Mouse (Mus musculus) embryonic fibroblast, embryonic 13.5 days (primary cell): ENCODE results near the gene Prdm15. TPM values are rescaled to one million over a fixed set of nuclear protein-coding genes. Genes with fewer than 3 reads are reported as not detected.

ENCODE experiments used
- H3K27ac ChIP-seq: 2 replicates; pipeline ENCODE4 v1.5.1; 2012; ENCODE audit warnings: low read length, control low read depth, inconsistent platforms; ENCODE audit not compliant: insufficient read depth
- H3K4me1 ChIP-seq: 2 replicates; pipeline ENCODE4 v1.6.1; 2011; ENCODE audit warnings: low read length; ENCODE audit not compliant: control insufficient read depth, insufficient read depth
- H3K4me3 ChIP-seq: 2 replicates; pipeline ENCODE4 v1.5.1; 2011; ENCODE audit warnings: mild to moderate bottlenecking, control low read depth, low read length; ENCODE audit not compliant: insufficient read depth
- CTCF ChIP-seq: IDR thresholded peaks from 2 replicates; pipeline ENCODE4 v1.5.1; 2011; ENCODE audit warnings: mild to moderate bottlenecking, control low read depth, low read length, moderate library complexity, borderline replicate concordance; ENCODE audit not compliant: insufficient read depth
- POLR2A ChIP-seq: IDR thresholded peaks from 2 replicates; pipeline ENCODE4 v1.6.1; 2011; ENCODE audit warnings: low read depth, mild to moderate bottlenecking, control low read depth, low read length, moderate library complexity
- polyA plus RNA-seq: library from polyadenylated mRNA; stranded (reverse); fragments of >200 nt; gene quantifications from 2 replicates; pipeline ENCODE4 v1.2.4, GENCODE M21; 2011; ENCODE audit warnings: low read depth; ENCODE audit not compliant: missing spikeins, insufficient read length

Prdm15 gene
- 8.2 and 9.8 TPM in 2 replicates for polyA plus RNA-seq

DNA sequence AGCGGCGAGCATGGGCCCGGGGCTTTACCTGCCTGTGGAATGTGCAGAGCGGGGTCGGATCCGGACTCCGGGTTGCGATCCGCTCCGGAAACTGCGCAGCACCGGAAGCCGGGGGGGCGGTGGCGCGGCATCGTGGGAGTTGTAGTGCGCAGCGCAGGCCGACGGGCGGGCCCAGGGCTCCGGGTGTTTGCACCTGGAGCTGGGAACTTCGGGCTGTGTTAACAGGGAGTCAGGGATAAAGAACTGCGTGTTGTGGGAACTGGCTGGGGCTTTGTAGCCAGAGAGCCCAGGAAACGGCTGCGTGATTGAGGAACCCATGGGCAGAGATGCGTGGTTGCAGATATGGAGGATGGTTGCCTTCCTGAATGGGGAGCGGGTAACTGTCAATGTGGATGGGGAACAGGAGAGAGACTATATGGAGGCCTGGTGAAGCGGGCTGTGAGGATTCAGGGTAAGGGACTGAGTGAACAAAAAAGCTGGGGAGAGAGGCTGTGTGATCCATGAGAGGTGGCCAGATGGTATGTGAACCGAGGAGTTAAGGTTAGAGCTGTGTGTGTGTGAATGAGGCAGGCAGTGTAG lies at the start of gene Prdm15:
Gene Prdm15, minus strand, starts transcription at position 110 of the 579 bp plus-strand sequence.
- H3K27ac ChIP-seq, result peak within 1 kb of the TSS; percentile 76
- peaks cover 4% of the 10 kb centered on the region; the same call in 1 of the 2 replicates for H3K4me1 ChIP-seq
- TF ChIP-seq POLR2A, result peak; percentile 68
- no peak for TF ChIP-seq CTCF
- H3K4me3 ChIP-seq, result peak within 1 kb of the TSS; percentile 87

GRCm38 (mm10) chr16:97897346-97898024 lies 45.8 kb upstream of the Prdm15 start:
- TF ChIP-seq POLR2A, result no peak
- Histone ChIP-seq H3K27ac (peak overlapping the region; percentile 60; the same call in 1 of the 2 replicates), H3K4me3 (no peak overlapping the region), H3K4me1 (no peaks in the 10 kb centered on the region)

DNA sequence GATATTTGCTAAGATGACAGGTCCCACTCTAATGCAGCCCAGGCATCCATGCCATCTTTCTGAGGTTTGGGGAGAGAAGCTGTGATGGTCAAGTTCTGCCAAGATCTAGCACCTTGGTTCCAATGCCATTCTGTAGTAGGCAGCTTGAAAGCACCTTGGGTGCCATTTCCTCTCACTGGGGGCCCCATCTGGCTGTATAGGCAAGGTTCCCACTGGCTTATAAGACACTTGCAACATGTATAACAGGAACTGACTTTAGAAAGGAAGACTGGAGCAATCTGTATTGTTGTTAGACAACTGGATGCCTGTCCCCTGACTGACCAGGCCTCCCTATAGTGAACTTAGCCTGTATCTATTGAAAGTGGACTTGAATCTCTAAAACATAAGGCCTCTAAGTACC lies 36.1 kb upstream of the Prdm15 start:
- no peaks in the 10 kb centered on the region for H3K4me1 ChIP-seq
- TF ChIP-seq POLR2A (no peak), CTCF (no peak)
- H3K27ac ChIP-seq, result no peak overlapping the region
- H3K4me3 ChIP-seq, result no peak overlapping the region

GRCm38 (mm10) chr16:97883696-97884095 lies 32.0 kb upstream of the Prdm15 start:
- Histone ChIP-seq H3K4me3 (no peak overlapping the region), H3K4me1 (no peaks in the 10 kb centered on the region), H3K27ac (no peak overlapping the region)
- TF ChIP-seq POLR2A (no peak), CTCF (no peak)

DNA sequence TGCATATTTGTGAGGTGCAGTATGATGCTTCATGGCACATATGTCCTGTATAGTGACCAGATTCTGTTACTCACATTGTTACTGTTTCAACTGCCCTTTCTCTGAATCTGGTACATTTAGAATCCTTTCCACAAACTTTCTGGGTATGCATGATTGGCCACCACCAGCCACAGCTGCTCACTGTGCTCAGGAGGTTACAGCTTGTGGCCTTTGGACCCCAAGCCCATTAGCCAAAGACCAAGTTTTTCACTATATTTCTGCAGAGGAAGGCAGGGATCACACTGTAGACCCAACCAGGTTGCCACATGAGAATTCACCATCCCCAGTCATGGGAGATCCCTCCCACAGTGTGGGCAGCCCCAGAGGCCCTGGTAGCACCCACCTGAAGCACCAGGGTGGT lies 31.2 kb upstream of the Prdm15 start:
- no peak overlapping the region for H3K4me3 ChIP-seq
- TF ChIP-seq POLR2A (no peak), CTCF (no peak)
- H3K27ac ChIP-seq, result no peak overlapping the region
- H3K4me1 ChIP-seq, result no peaks in the 10 kb centered on the region

- Histone ChIP-seq H3K27ac (no peak overlapping the region), H3K4me3 (no peak overlapping the region)
Observed at GRCm38 (mm10) chr16:97879134-97879533, 27.5 kb upstream of the Prdm15 start.

DNA sequence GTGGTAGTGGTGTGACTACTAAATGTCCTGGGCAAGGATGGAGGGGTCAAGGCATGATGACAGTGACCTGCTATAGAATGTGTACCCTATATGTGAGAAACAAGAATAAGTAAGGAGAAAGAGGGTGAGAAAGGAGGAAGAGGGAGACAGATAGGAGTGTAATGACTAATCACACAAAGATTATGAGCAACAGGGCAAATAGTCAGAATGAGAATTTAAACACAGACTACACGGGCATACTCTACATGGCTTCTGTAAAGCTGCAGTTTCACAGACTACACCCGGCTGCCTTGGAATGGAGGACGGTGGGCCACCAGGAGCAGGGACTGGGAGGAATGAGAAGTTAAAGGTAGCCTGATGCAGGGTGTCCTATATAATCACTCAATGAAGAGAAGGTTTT lies 25.9 kb upstream of the Prdm15 start:
- H3K4me3 ChIP-seq, result no peak overlapping the region
- TF ChIP-seq POLR2A (no peak), CTCF (no peak)
- no peaks in the 10 kb centered on the region for H3K4me1 ChIP-seq
- H3K27ac ChIP-seq, result no peak overlapping the region

More at GRCm38 (mm10) chr16:97879134-97879533, 27.5 kb upstream of the Prdm15 start:
- H3K4me1 ChIP-seq, result no peaks in the 10 kb centered on the region
- TF ChIP-seq CTCF, result no peak
- no peak for TF ChIP-seq POLR2A

- Histone ChIP-seq H3K4me3 (no peak overlapping the region), H3K4me1 (peaks cover 3% of the 10 kb centered on the region; the same call in 1 of the 2 replicates), H3K27ac (no peak overlapping the region)
- TF ChIP-seq POLR2A (no peak), CTCF (no peak)
Observed at GRCm38 (mm10) chr16:97875101-97875500, 23.5 kb upstream of the Prdm15 start.

DNA sequence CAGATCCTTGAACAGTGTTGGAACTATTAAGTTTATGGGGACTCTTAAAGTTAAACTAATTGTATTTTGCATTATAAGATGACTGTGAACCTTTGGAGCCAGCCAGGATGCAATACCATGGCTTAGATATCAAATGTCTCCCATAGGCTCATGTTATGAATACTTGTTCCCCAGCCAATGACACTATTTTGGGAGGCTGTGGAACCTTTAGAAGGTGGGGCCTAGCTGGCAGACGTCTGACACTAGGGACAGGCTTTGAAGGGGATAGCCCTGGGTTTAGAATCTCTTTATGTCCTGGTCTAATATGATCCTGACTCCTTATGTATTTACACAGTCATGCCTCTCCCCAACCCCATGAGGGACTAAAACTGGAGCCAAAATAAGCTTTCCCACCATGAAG lies 22.7 kb upstream of the Prdm15 start:
- TF ChIP-seq POLR2A (no peak), CTCF (no peak)
- H3K4me1 ChIP-seq, result peaks cover 3% of the 10 kb centered on the region; the same call in 1 of the 2 replicates

GRCm38 (mm10) chr16:97872657-97873056 lies 21.0 kb upstream of the Prdm15 start:
- H3K27ac ChIP-seq, result peak overlapping the region; percentile 41; the same call in 1 of the 2 replicates
- TF ChIP-seq POLR2A, result no peak
- no peak for TF ChIP-seq CTCF
- H3K4me3 ChIP-seq, result no peak overlapping the region
- peaks cover 7% of the 10 kb centered on the region; the same call in 1 of the 2 replicates for H3K4me1 ChIP-seq

More for the DNA sequence above, 22.7 kb upstream of the Prdm15 start:
- Histone ChIP-seq H3K27ac (no peak overlapping the region), H3K4me3 (no peak overlapping the region)
